Mouse (Mus musculus) kidney, adult 2 months (tissue): ENCODE measurements at regions not wholly inside any gene's neighbourhood (a gene's known extent, or its start where the extent isn't known, plus 50 kb on each side); places are given as distances from the start of the nearest gene placed in this dataset.

ENCODE experiments used
- CTCF ChIP-seq: fragments of 200-500 bp; conservative IDR thresholded peaks from 2 replicates; pipeline ENCODE4 v1.5.1; 2011; ENCODE audit warnings: low read depth, mild to moderate bottlenecking, control low read depth, low read length, moderate library complexity, mixed read lengths; ENCODE audit not compliant: insufficient read depth, insufficient read length
- POLR2A ChIP-seq: fragments of 200-500 bp; IDR thresholded peaks from one replicate; pipeline ENCODE4 v1.6.1; 2011; ENCODE audit warnings: low read depth, low read length, control low read depth

DNA sequence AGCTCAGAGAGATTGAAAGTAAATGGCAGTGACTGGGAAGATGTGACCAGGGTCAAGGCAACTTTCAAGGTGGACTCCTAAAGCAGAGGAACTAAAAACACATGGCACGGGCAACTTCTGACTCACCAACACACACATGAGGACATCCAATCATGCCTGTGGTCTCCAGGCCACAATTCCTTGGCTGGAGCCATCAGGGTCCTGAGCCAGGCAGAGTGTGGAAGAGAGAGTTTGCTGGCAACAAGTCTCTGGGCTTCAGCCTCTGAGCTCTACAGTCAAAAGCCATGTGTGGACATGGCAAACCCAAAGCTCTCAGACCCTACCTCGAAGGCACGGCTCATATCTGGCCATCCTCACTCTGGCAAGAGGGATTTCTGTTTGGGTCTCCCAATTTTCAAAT is 164.1 kb downstream of the Adamts15 start:
- TF ChIP-seq POLR2A (no peak), CTCF (no peak)
